Mouse (Mus musculus) midbrain, embryonic 12.5 days (tissue): ENCODE results near the gene Gzmm. TPM values are rescaled to one million over a fixed set of nuclear protein-coding genes. Genes with fewer than 3 reads are reported as not detected.

Experiments used
- ATAC-seq: fragments of 200-750 bp; cut with Nextera tagmentation; 2 replicates; pipeline ENCODE4 v1.8.0; 2017; ENCODE audit warnings: low read depth, moderate TSS enrichment, moderate library complexity; ENCODE audit not compliant: low FRiP score
- H3K27ac ChIP-seq: fragments of 300-500 bp; sonication (generic); replicated peaks from 2 replicates; pipeline ENCODE4 v1.5.1; 2016; ENCODE audit warnings: mild to moderate bottlenecking
- H3K27me3 ChIP-seq: fragments of 300-500 bp; sonication (generic); 2 replicates; pipeline ENCODE4 v1.6.1; 2016; ENCODE audit warnings: mild to moderate bottlenecking
- H3K36me3 ChIP-seq: fragments of 300-500 bp; sonication (generic); 2 replicates; pipeline ENCODE4 v1.6.1; 2016
- H3K4me1 ChIP-seq: fragments of 300-500 bp; sonication (generic); 2 replicates; pipeline ENCODE4 v1.6.1; 2016
- H3K4me2 ChIP-seq: fragments of 300-500 bp; sonication (generic); replicated peaks from 2 replicates; pipeline ENCODE4 v1.6.1; 2016; ENCODE audit warnings: mild to moderate bottlenecking, moderate library complexity
- H3K4me3 ChIP-seq: fragments of 300-500 bp; sonication (generic); 2 replicates; pipeline ENCODE4 v1.5.1; 2016; ENCODE audit warnings: mild to moderate bottlenecking
- H3K9ac ChIP-seq: fragments of 300-500 bp; sonication (generic); replicated peaks from 2 replicates; pipeline ENCODE4 v1.6.1; 2016; ENCODE audit warnings: mild to moderate bottlenecking, moderate library complexity
- H3K9me3 ChIP-seq: fragments of 300-500 bp; sonication (generic); 2 replicates; pipeline ENCODE4 v1.6.1; 2016; ENCODE audit warnings: mild to moderate bottlenecking
- WGBS: fragments of 180-500 bp; shearing (Covaris S2); methylation state at CpG from one replicate; pipeline ENCODE4 v1.1.7; 2016; 5-methylcytosine and 5-hydroxymethylcytosine counted together
- polyA plus RNA-seq: library from polyadenylated mRNA; unstranded; fragments of >200 nt; fragmentation: Nextera tagmentation; extraction: Ambion mirVana; gene quantifications from 2 replicates; pipeline ENCODE4 v1.2.1, GENCODE M21; 2016

The Gzmm gene
- polyA plus RNA-seq, 1 experiment from 2014 or later = 1.4 TPM

- H3K9me3 ChIP-seq = no peaks in the 10 kb centered on the region
- H3K4me1 ChIP-seq = peaks cover 23% of the 10 kb centered on the region
- WGBS = 7% methylated on average over 10 of the region's 10 CpGs
- H3K27me3 ChIP-seq = peaks cover 3% of the 10 kb centered on the region; the same call in 1 of the 2 replicates
- ATAC-seq = no peak
- H3K4me3 ChIP-seq = peak overlapping the region; percentile 92
- peak overlapping the region; percentile 87 for H3K9ac ChIP-seq
- peaks cover 40% of the 10 kb centered on the region for H3K36me3 ChIP-seq
- H3K27ac ChIP-seq = no peak overlapping the region
- peak overlapping the region; percentile 83 for H3K4me2 ChIP-seq
Measured at GRCm38 (mm10) chr10:79682916-79683582, 5.8 kb upstream of the Gzmm start.

- Histone ChIP-seq H3K9me3 (no peaks in the 10 kb centered on the region), H3K27me3 (peaks cover 3% of the 10 kb centered on the region; the same call in 1 of the 2 replicates), H3K9ac (peak overlapping the region; percentile 87; the same call in 1 of the 2 replicates), H3K27ac (no peak overlapping the region), H3K4me2 (peak overlapping the region; percentile 83), H3K4me3 (peak overlapping the region; percentile 92), H3K36me3 (peaks cover 50% of the 10 kb centered on the region), H3K4me1 (peaks cover 23% of the 10 kb centered on the region)
- WGBS = 87% methylated on average over 6 of the region's 6 CpGs
- no peak for ATAC-seq
Measured at GRCm38 (mm10) chr10:79683726-79684640, 4.8 kb upstream of the Gzmm start.

- Histone ChIP-seq H3K27ac (no peak overlapping the region), H3K9me3 (no peaks in the 10 kb centered on the region), H3K9ac (no peak overlapping the region), H3K27me3 (0 out of 2 replicates have a peak, but pooled peaks cover 3% of the 10 kb centered on the region), H3K36me3 (peaks cover 55% of the 10 kb centered on the region), H3K4me2 (no peak overlapping the region), H3K4me3 (0 out of 2 replicates have a peak overlapping the region, but pooled peaks have one; percentile 1), H3K4me1 (peaks cover 23% of the 10 kb centered on the region)
- ATAC-seq = no peak
- 91% methylated on average over 25 of the region's 25 CpGs for WGBS
Measured at GRCm38 (mm10) chr10:79684770-79685600, 3.8 kb upstream of the Gzmm start.

GRCm38 (mm10) chr10:79686219-79686618 is 2.6 kb upstream of the Gzmm start:
- ATAC-seq = no peak

GRCm38 (mm10) chr10:79686691-79687090 is 2.1 kb upstream of the Gzmm start:
- Histone ChIP-seq H3K9me3 (no peaks in the 10 kb centered on the region), H3K27ac (no peak overlapping the region), H3K4me1 (peaks cover 17% of the 10 kb centered on the region), H3K4me2 (no peak overlapping the region), H3K9ac (no peak overlapping the region), H3K27me3 (no peaks in the 10 kb centered on the region), H3K4me3 (no peak overlapping the region), H3K36me3 (peaks cover 55% of the 10 kb centered on the region)
- 85% methylated on average over 1 of the region's 1 CpGs for whole genome bisulfite sequencing
- no peak for ATAC-seq

More at GRCm38 (mm10) chr10:79686219-79686618, 2.6 kb upstream of the Gzmm start:
- WGBS = 93% methylated on average over 2 of the region's 2 CpGs
- H3K4me3 ChIP-seq = no peak overlapping the region
- no peak overlapping the region for H3K9ac ChIP-seq
- no peak overlapping the region for H3K27ac ChIP-seq
- H3K27me3 ChIP-seq = no peaks in the 10 kb centered on the region
- H3K36me3 ChIP-seq = peaks cover 55% of the 10 kb centered on the region
- no peak overlapping the region for H3K4me2 ChIP-seq
- peaks cover 18% of the 10 kb centered on the region for H3K4me1 ChIP-seq
- no peaks in the 10 kb centered on the region for H3K9me3 ChIP-seq

GRCm38 (mm10) chr10:79687513-79687912 is 1.3 kb upstream of the Gzmm start:
- WGBS = 97% methylated on average over 6 of the region's 6 CpGs
- H3K4me3 ChIP-seq = no peak overlapping the region
- peaks cover 17% of the 10 kb centered on the region for H3K4me1 ChIP-seq
- H3K9me3 ChIP-seq = peaks cover 6% of the 10 kb centered on the region; the same call in 1 of the 2 replicates
- H3K27me3 ChIP-seq = no peaks in the 10 kb centered on the region
- ATAC-seq = no peak
- peaks cover 55% of the 10 kb centered on the region for H3K36me3 ChIP-seq
- H3K4me2 ChIP-seq = no peak overlapping the region
- no peak overlapping the region for H3K9ac ChIP-seq
- H3K27ac ChIP-seq = no peak overlapping the region

GRCm38 (mm10) chr10:79689178-79689577 is 358 bp downstream of the Gzmm start:
- WGBS = 93% methylated on average over 3 of the region's 3 CpGs
- Histone ChIP-seq H3K4me2 (no peak overlapping the region), H3K9me3 (peaks cover 6% of the 10 kb centered on the region; the same call in 1 of the 2 replicates), H3K36me3 (peaks cover 53% of the 10 kb centered on the region), H3K27me3 (no peaks in the 10 kb centered on the region), H3K9ac (no peak overlapping the region), H3K4me3 (no peak overlapping the region), H3K4me1 (peaks cover 1% of the 10 kb centered on the region; the same call in 1 of the 2 replicates), H3K27ac (no peak overlapping the region)
- ATAC-seq = no peak

GRCm38 (mm10) chr10:79691986-79692548 is 3.2 kb downstream of the Gzmm start:
- ATAC-seq = no peak
- Histone ChIP-seq H3K4me3 (no peak overlapping the region), H3K4me2 (no peak overlapping the region)

GRCm38 (mm10) chr10:79693580-79694378 is 5.0 kb downstream of the Gzmm start:
- ATAC-seq = no peak
- Histone ChIP-seq H3K4me2 (no peak overlapping the region), H3K4me1 (no peaks in the 10 kb centered on the region; the same call in 1 of the 2 replicates), H3K9me3 (peaks cover 6% of the 10 kb centered on the region; the same call in 1 of the 2 replicates), H3K27me3 (no peaks in the 10 kb centered on the region), H3K9ac (no peak overlapping the region), H3K27ac (no peak overlapping the region), H3K36me3 (peaks cover 7% of the 10 kb centered on the region), H3K4me3 (no peak overlapping the region)
- WGBS = 82% methylated on average over 12 of the region's 12 CpGs

More at GRCm38 (mm10) chr10:79691986-79692548, 3.2 kb downstream of the Gzmm start:
- H3K27me3 ChIP-seq = no peaks in the 10 kb centered on the region
- no peak overlapping the region for H3K27ac ChIP-seq
- H3K9me3 ChIP-seq = peaks cover 6% of the 10 kb centered on the region; the same call in 1 of the 2 replicates
- no peak overlapping the region for H3K9ac ChIP-seq
- H3K4me1 ChIP-seq = no peaks in the 10 kb centered on the region; the same call in 1 of the 2 replicates
- H3K36me3 ChIP-seq = peaks cover 25% of the 10 kb centered on the region
- 100% methylated on average over 2 of the region's 2 CpGs for WGBS

- Histone ChIP-seq H3K36me3 (peaks cover 2% of the 10 kb centered on the region), H3K4me3 (no peak overlapping the region), H3K27ac (no peak overlapping the region), H3K9ac (no peak overlapping the region), H3K4me1 (no peaks in the 10 kb centered on the region; the same call in 1 of the 2 replicates), H3K9me3 (peaks cover 6% of the 10 kb centered on the region; the same call in 1 of the 2 replicates), H3K27me3 (no peaks in the 10 kb centered on the region), H3K4me2 (no peak overlapping the region)
- ATAC-seq = no peak
- 79% methylated on average over 6 of the region's 6 CpGs for WGBS
Measured at GRCm38 (mm10) chr10:79694379-79694655, 5.5 kb downstream of the Gzmm start.
